ENCODE assay signal across 13 mouse cellular contexts in the genomic region with DNA sequence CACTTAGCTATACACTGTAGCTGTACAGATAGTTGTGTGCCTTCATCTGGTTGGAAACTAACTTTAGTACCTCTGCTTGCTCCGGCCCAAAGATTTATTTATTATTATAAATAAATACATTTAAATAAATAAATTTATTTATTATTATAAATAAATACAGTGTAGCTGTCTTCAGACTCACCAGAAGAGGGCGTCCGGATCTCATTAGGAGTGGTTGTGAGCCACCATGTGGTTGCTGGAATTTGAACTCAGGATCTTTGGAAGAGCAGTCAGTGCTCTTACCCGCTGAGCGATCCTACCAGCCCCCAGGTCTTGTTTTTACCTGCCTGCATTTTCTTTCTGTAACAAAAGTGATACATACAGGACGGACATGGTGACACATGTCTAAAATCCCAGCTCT. TPM values are rescaled to one million over a fixed set of nuclear protein-coding genes. Genes with fewer than 3 reads are reported as not detected.
DNase-seq lines count a peak whose midpoint lies in the region; ATAC-seq and TF ChIP-seq lines count a peak whose summit lies in the region.
"Had no signal": no experiment of that assay in that cellular context is flagged by ENCODE, and none has a peak within 500 bp of the region (broad histone marks: within the 10 kb centered on the region; RNA-seq: fewer than 3 reads in every experiment).

No protein-coding gene starts in this region.

- H3K9me3 ChIP-seq in liver, embryonic 11.5 days (ENCODE audit: control insufficient read depth, low read length) = no peaks in the 10 kb centered on the region

- no peak overlapping the region for H3K9ac ChIP-seq in liver, adult 2 months (ENCODE audit: low read depth, low read length)
- no peak overlapping the region for H3K9ac ChIP-seq in liver, embryonic 11.5 days (ENCODE audit: low read depth, low read length)

- WGBS in liver, adult 2 months = 68% methylated on average over 6 of the region's 6 CpGs
- 66% methylated on average over 6 of the region's 6 CpGs for WGBS in liver, embryonic 11.5 days

- no peak overlapping the region for H3K4me2 ChIP-seq in liver, embryonic 11.5 days

- H3K79me2 ChIP-seq in liver, adult 2 months (ENCODE audit: control insufficient read depth, insufficient read depth, low read length) = peaks cover 9% of the 10 kb centered on the region; the same call in 1 of the 2 replicates

- H3K4me3 ChIP-seq in gastrocnemius, adult 2 months = no peak overlapping the region
- no peak overlapping the region for H3K4me3 ChIP-seq in liver, adult 2 months (ENCODE audit: insufficient read depth, low read depth, low read length)
- no peak overlapping the region for H3K4me3 ChIP-seq in liver, embryonic 11.5 days (ENCODE audit: low read depth, low read length)
- no peak overlapping the region for H3K4me3 ChIP-seq in bone marrow macrophage, adult 2 months (ENCODE audit: insufficient read depth, low read length)
- H3K4me3 ChIP-seq: myocyte had no signal

- TF ChIP-seq CTCF in gastrocnemius, adult 2 months (IDR thresholded peaks at IDR 0.05) = peak; percentile 57
- TF ChIP-seq CTCF in liver, adult 2 months (IDR thresholded peaks at IDR 0.05; ENCODE audit: low read depth, low read length) = peak; percentile 12; the same call in 1 of the 2 replicates
- peak; percentile 46; the same call in 1 of the 2 replicates for TF ChIP-seq CTCF in bone marrow macrophage, adult 2 months (IDR thresholded peaks at IDR 0.05; ENCODE audit: low read depth, low read length)

- TF ChIP-seq POLR2A in liver, adult 2 months (IDR thresholded peaks at IDR 0.05; ENCODE audit: extremely low read depth, insufficient read depth, low read length) = no peak
- TF ChIP-seq POLR2A in bone marrow macrophage, adult 2 months (IDR thresholded peaks at IDR 0.05; ENCODE audit: borderline replicate concordance, low read depth, low read length) = no peak

- no peak for ATAC-seq in liver, embryonic 11.5 days (replicated peaks; ENCODE audit: low FRiP score)
- ATAC-seq: hindbrain, embryonic 16.5 days had no signal

- no peaks in the 10 kb centered on the region for H3K27me3 ChIP-seq in liver, adult 2 months (ENCODE audit: control insufficient read depth, insufficient read depth, low read length)
- peaks cover 4% of the 10 kb centered on the region for H3K27me3 ChIP-seq in liver, embryonic 11.5 days (replicated peaks; ENCODE audit: control insufficient read depth, insufficient read depth, low read length)

- DNase-seq in gastrocnemius, adult 2 months = no peak
- no peak for DNase-seq in gastrocnemius, postnatal 4 days (ENCODE audit: low spot score in 2 of 2)
- peak; percentile 51 for DNase-seq in liver, adult 2 months (ENCODE audit: extremely low read depth, low read depth, low spot score)
- DNase-seq in liver, embryonic 11.5 days (ENCODE audit: low spot score) = no peak
- DNase-seq in 416B (ENCODE audit: low read depth) (peak; percentile 50), MN1 (ENCODE audit: low spot score) (no peak)
- DNase-seq in right cerebral cortex, adult 2 months (ENCODE audit: low spot score in 2 of 2) = no peak
- DNase-seq: cerebellum, adult 11-12 months; gastrocnemius, postnatal 25 days had no signal

- no peaks in the 10 kb centered on the region for H3K36me3 ChIP-seq in liver, adult 2 months (ENCODE audit: control insufficient read depth, insufficient read depth, low read length)
- H3K36me3 ChIP-seq in liver, embryonic 11.5 days (ENCODE audit: control insufficient read depth, insufficient read depth, low read length) = no peaks in the 10 kb centered on the region

- intact Hi-C loops in gastrocnemius, adult 2 months (cut with DNase I) = no loop called here

- no peak overlapping the region for H3K27ac ChIP-seq in gastrocnemius, adult 2 months
- H3K27ac ChIP-seq in liver, adult 2 months (replicated peaks; ENCODE audit: insufficient read depth, low read depth, low read length) = no peak overlapping the region
- H3K27ac ChIP-seq in liver, embryonic 11.5 days (ENCODE audit: low read depth, low read length) = no peak overlapping the region
- H3K27ac ChIP-seq in bone marrow macrophage, adult 2 months (ENCODE audit: insufficient read depth, low read depth, low read length) = no peak overlapping the region

- peaks cover 7% of the 10 kb centered on the region; the same call in 1 of the 2 replicates for H3K4me1 ChIP-seq in liver, adult 2 months (ENCODE audit: control insufficient read depth, insufficient read depth, low read length)
- H3K4me1 ChIP-seq in liver, embryonic 11.5 days (replicated peaks; ENCODE audit: control insufficient read depth, insufficient read depth, low read length) = peaks cover 20% of the 10 kb centered on the region
- no peaks in the 10 kb centered on the region; the same call in 1 of the 2 replicates for H3K4me1 ChIP-seq in bone marrow macrophage, adult 2 months (ENCODE audit: control insufficient read depth, insufficient read depth, low read length)

RNA-seq across cellular contexts. Expression of a gene that starts 2.5 kb away (rescaled TPM):
- 100 to 1,000 TPM in 1 of 2 experiments, 10 to 100 TPM in 1; 92.5 to 125 TPM for total RNA-seq in gastrocnemius, adult 2 months (2021)
- total RNA-seq in gastrocnemius, postnatal 4 days (2021) = 10 to 100 TPM; 37.2 to 38.9 TPM
- total RNA-seq in liver, adult 2 months (2014; rRNA removed) = 25.8 and 30.8 TPM in 2 replicates
- 21.8 and 23.9 TPM in 2 replicates for polyA plus RNA-seq in liver, adult 2 months (2012; rRNA removed)
- polyA plus RNA-seq in liver, embryonic 11.5 days (2014; fragmentation: Nextera tagmentation; extraction: Ambion mirVana) = 9.1 and 9.4 TPM in 2 replicates
- 11.7 and 13.3 TPM in 2 replicates for polyA plus RNA-seq in bone marrow macrophage, adult 2 months (2012; ENCODE audit: insufficient read depth, insufficient read length, missing spikeins)

RNA-seq across cellular contexts. Expression of a gene that starts 10.1 kb away (rescaled TPM):
- 1 to 10 TPM; 4.5 to 4.6 TPM for total RNA-seq in gastrocnemius, adult 2 months (2021)
- total RNA-seq in gastrocnemius, postnatal 4 days (2021) = 10 to 100 TPM; 13.9 to 16.1 TPM
- total RNA-seq in liver, adult 2 months (2014; rRNA removed) = 1.3 and 1.4 TPM in 2 replicates
- polyA plus RNA-seq in liver, adult 2 months (2012; rRNA removed) = 1.9 and 2.7 TPM in 2 replicates
- polyA plus RNA-seq in liver, embryonic 11.5 days (2014; fragmentation: Nextera tagmentation; extraction: Ambion mirVana) = 15.5 and 16.5 TPM in 2 replicates
- polyA plus RNA-seq in bone marrow macrophage, adult 2 months (2012; ENCODE audit: insufficient read depth, insufficient read length, missing spikeins) = 10.1 and 11.0 TPM in 2 replicates

RNA-seq across cellular contexts. Expression of a gene that starts 17.3 kb away (rescaled TPM):
- 10 to 100 TPM; 31.1 to 32.5 TPM for total RNA-seq in gastrocnemius, adult 2 months (2021)
- total RNA-seq in gastrocnemius, postnatal 4 days (2021) = 10 to 100 TPM; 45.3 to 48.9 TPM
- total RNA-seq in liver, adult 2 months (2014; rRNA removed) = 7.9 and 8.0 TPM in 2 replicates
- polyA plus RNA-seq in liver, adult 2 months (2012; rRNA removed) = 20.8 and 24.1 TPM in 2 replicates
- polyA plus RNA-seq in liver, embryonic 11.5 days (2014; fragmentation: Nextera tagmentation; extraction: Ambion mirVana) = 14.3 and 14.5 TPM in 2 replicates
- 29.8 and 33.7 TPM in 2 replicates for polyA plus RNA-seq in bone marrow macrophage, adult 2 months (2012; ENCODE audit: insufficient read depth, insufficient read length, missing spikeins)

RNA-seq across cellular contexts. Expression of a gene that starts 21.3 kb away (rescaled TPM):
- total RNA-seq in gastrocnemius, adult 2 months (2021) = 1 to 10 TPM; 2.4 to 3.3 TPM
- total RNA-seq in gastrocnemius, postnatal 4 days (2021) = 1 to 10 TPM; 5.5 to 5.7 TPM
- 12.0 and 16.0 TPM in 2 replicates for total RNA-seq in liver, adult 2 months (2014; rRNA removed)
- polyA plus RNA-seq in liver, adult 2 months (2012; rRNA removed) = 11.8 and 16.6 TPM in 2 replicates
- polyA plus RNA-seq in liver, embryonic 11.5 days (2014; fragmentation: Nextera tagmentation; extraction: Ambion mirVana) = 17.0 and 17.8 TPM in 2 replicates
- polyA plus RNA-seq in bone marrow macrophage, adult 2 months (2012; ENCODE audit: insufficient read depth, insufficient read length, missing spikeins) = 7.5 and 11.4 TPM in 2 replicates

RNA-seq across cellular contexts. Expression of a gene that starts 32.2 kb away (rescaled TPM):
- total RNA-seq in gastrocnemius, adult 2 months (2021) = under 1 TPM; 0.53 to 0.59 TPM
- 1 to 10 TPM; 3.0 to 3.5 TPM for total RNA-seq in gastrocnemius, postnatal 4 days (2021)
- not detected in 2 replicates for total RNA-seq in liver, adult 2 months (2014; rRNA removed)
- not detected in 2 replicates for polyA plus RNA-seq in liver, adult 2 months (2012; rRNA removed)
- polyA plus RNA-seq in liver, embryonic 11.5 days (2014; fragmentation: Nextera tagmentation; extraction: Ambion mirVana) = 0.18 and 0.21 TPM in 2 replicates
- not detected in 2 replicates for polyA plus RNA-seq in bone marrow macrophage, adult 2 months (2012; ENCODE audit: insufficient read depth, insufficient read length, missing spikeins)
- total RNA-seq: adrenal gland, postnatal 36 days had no signal

Comparison
In these comparisons a context has a peak if more than half of its experiments do, and no peak if none do; other contexts are left out.
1. DNase-seq: peak in liver, adult 2 months (single experiment) and 416B (single experiment); none in gastrocnemius, adult 2 months (single experiment), gastrocnemius, postnatal 4 days (0 of 2), liver, embryonic 11.5 days (single experiment), right cerebral cortex, adult 2 months (0 of 2) and MN1 (single experiment).
2. Peak in every context shown above with its lines, with median percentiles within 50 percentile points of each other: CTCF ChIP-seq.